Mouse (Mus musculus): ENCODE data around the gene Gm9999.

GRCm38 (mm10) chr7:46985718-46986505 lies 2.5 kb downstream of the Gm9999 start:
- no peak for TF ChIP-seq CTCF (IDR thresholded peaks at IDR 0.05; ENCODE audit: control insufficient read depth, insufficient read depth, low read length)
- no peak for TF ChIP-seq POLR2A (IDR thresholded peaks at IDR 0.05; ENCODE audit: borderline replicate concordance, control insufficient read depth, low read depth, low read length)

Data from bone marrow, adult 2 months (tissue).